ENCODE assay signal across 13 mouse cellular contexts in genomic region chr4:145037631-145038416, GRCm38 (mm10).
DNase-seq lines count a peak whose midpoint lies in the region; ATAC-seq and TF ChIP-seq lines count a peak whose summit lies in the region.
"Had no signal": no experiment of that assay in that cellular context is flagged by ENCODE, and none has a peak within 500 bp of the region (broad histone marks: within the 10 kb centered on the region; RNA-seq: fewer than 3 reads in every experiment).

No protein-coding gene starts in this region.

- 0 out of 2 replicates have a peak overlapping the region, but pooled peaks have one; percentile 32 for H3K27ac ChIP-seq in heart, embryonic 13.5 days (replicated peaks)
- no peak overlapping the region for H3K27ac ChIP-seq in heart, embryonic 12.5 days (ENCODE audit: poor library complexity, severe bottlenecking)
- H3K27ac ChIP-seq in liver, embryonic 13.5 days = peak overlapping the region; percentile 91
- no peak overlapping the region for H3K27ac ChIP-seq in liver, embryonic 11.5 days (ENCODE audit: low read depth, low read length)
- peak overlapping the region; percentile 94 for H3K27ac ChIP-seq in bone marrow macrophage, adult 2 months (ENCODE audit: insufficient read depth, low read depth, low read length)
- peak overlapping the region; percentile 69 for H3K27ac ChIP-seq in liver, postnatal 0 days (ENCODE audit: low read depth)
- no peak overlapping the region for H3K27ac ChIP-seq in midbrain, postnatal 0 days (ENCODE audit: low read depth, low read length)
- no peak overlapping the region for H3K27ac ChIP-seq in midbrain, embryonic 14.5 days (replicated peaks; ENCODE audit: low read depth, low read length)
- H3K27ac ChIP-seq: embryonic facial prominence, embryonic 12.5 days; forebrain, embryonic 15.5 days had no signal

- no peak overlapping the region for H3K4me3 ChIP-seq in heart, embryonic 13.5 days
- no peak overlapping the region for H3K4me3 ChIP-seq in heart, embryonic 12.5 days
- no peak overlapping the region for H3K4me3 ChIP-seq in liver, embryonic 13.5 days (replicated peaks)
- H3K4me3 ChIP-seq in liver, embryonic 11.5 days (ENCODE audit: low read depth, low read length) = no peak overlapping the region
- no peak overlapping the region for H3K4me3 ChIP-seq in bone marrow macrophage, adult 2 months (ENCODE audit: insufficient read depth, low read length)
- no peak overlapping the region for H3K4me3 ChIP-seq in liver, postnatal 0 days (ENCODE audit: low read depth, low read length)
- no peak overlapping the region for H3K4me3 ChIP-seq in midbrain, postnatal 0 days (ENCODE audit: low read depth, low read length)
- no peak overlapping the region for H3K4me3 ChIP-seq in midbrain, embryonic 14.5 days (replicated peaks; ENCODE audit: low read depth, low read length)
- H3K4me3 ChIP-seq: embryonic facial prominence, embryonic 12.5 days; forebrain, embryonic 15.5 days; megakaryocyte, embryonic 14.5 days had no signal

- TF ChIP-seq EP300 in liver, postnatal 0 days (IDR thresholded peaks at IDR 0.05; ENCODE audit: low read depth) = no peak

- TF ChIP-seq POLR2A in bone marrow macrophage, adult 2 months (IDR thresholded peaks at IDR 0.05; ENCODE audit: borderline replicate concordance, low read depth, low read length) = no peak

- no peak for DNase-seq in liver, embryonic 13.5 days
- DNase-seq in liver, embryonic 11.5 days (ENCODE audit: low spot score) = no peak
- no peak for DNase-seq in liver, postnatal 0 days
- no peak for DNase-seq in midbrain, postnatal 0 days (ENCODE audit: low spot score)
- no peak for DNase-seq in midbrain, embryonic 14.5 days
- DNase-seq: cerebellum, adult 9-10 months; heart, postnatal 14 days had no signal

- no peak overlapping the region for H3K9ac ChIP-seq in heart, embryonic 13.5 days
- H3K9ac ChIP-seq in heart, embryonic 12.5 days = no peak overlapping the region
- H3K9ac ChIP-seq in liver, embryonic 13.5 days = no peak overlapping the region
- H3K9ac ChIP-seq in liver, embryonic 11.5 days (ENCODE audit: low read depth, low read length) = no peak overlapping the region
- H3K9ac ChIP-seq in liver, postnatal 0 days (replicated peaks) = no peak overlapping the region
- no peak overlapping the region for H3K9ac ChIP-seq in midbrain, postnatal 0 days (replicated peaks; ENCODE audit: low read length, poor library complexity, severe bottlenecking)
- H3K9ac ChIP-seq in midbrain, embryonic 14.5 days (replicated peaks; ENCODE audit: low read length) = no peak overlapping the region
- H3K9ac ChIP-seq: embryonic facial prominence, embryonic 12.5 days; forebrain, embryonic 15.5 days had no signal

- WGBS in heart, embryonic 13.5 days = 73% methylated on average over 5 of the region's 5 CpGs
- 78% methylated on average over 5 of the region's 5 CpGs for WGBS in heart, embryonic 12.5 days
- 76% methylated on average over 5 of the region's 5 CpGs for WGBS in liver, embryonic 13.5 days (ENCODE audit: insufficient replicate concordance)
- WGBS in liver, embryonic 11.5 days = 82% methylated on average over 5 of the region's 5 CpGs
- 78% methylated on average over 5 of the region's 5 CpGs for WGBS in liver, postnatal 0 days (ENCODE audit: insufficient replicate concordance)
- 89% methylated on average over 5 of the region's 5 CpGs for WGBS in midbrain, postnatal 0 days
- 92% methylated on average over 5 of the region's 5 CpGs for WGBS in midbrain, embryonic 14.5 days

- H3K4me2 ChIP-seq in heart, embryonic 13.5 days = no peak overlapping the region
- H3K4me2 ChIP-seq in heart, embryonic 12.5 days = no peak overlapping the region
- H3K4me2 ChIP-seq in liver, embryonic 13.5 days = no peak overlapping the region
- H3K4me2 ChIP-seq in liver, embryonic 11.5 days = no peak overlapping the region
- H3K4me2 ChIP-seq in liver, postnatal 0 days (ENCODE audit: low read depth, low read length) = no peak overlapping the region
- H3K4me2 ChIP-seq in midbrain, postnatal 0 days (ENCODE audit: low read depth, low read length, poor library complexity, severe bottlenecking) = no peak overlapping the region
- no peak overlapping the region for H3K4me2 ChIP-seq in midbrain, embryonic 14.5 days (ENCODE audit: low read length)
- H3K4me2 ChIP-seq: embryonic facial prominence, embryonic 12.5 days; forebrain, embryonic 15.5 days had no signal

- ATAC-seq in heart, embryonic 13.5 days (ENCODE audit: extremely low read depth, insufficient number of reproducible peaks, low FRiP score, low TSS enrichment) = no peak
- ATAC-seq in heart, embryonic 12.5 days (ENCODE audit: insufficient number of reproducible peaks, low FRiP score) = no peak
- no peak for ATAC-seq in liver, embryonic 13.5 days (ENCODE audit: low read depth)
- no peak for ATAC-seq in liver, embryonic 11.5 days (replicated peaks; ENCODE audit: low FRiP score)
- ATAC-seq in liver, postnatal 0 days = no peak
- no peak for ATAC-seq in midbrain, postnatal 0 days (ENCODE audit: low FRiP score)
- no peak for ATAC-seq in midbrain, embryonic 14.5 days (ENCODE audit: low FRiP score, low TSS enrichment)
- ATAC-seq: forebrain, embryonic 15.5 days had no signal

- peaks cover 84% of the 10 kb centered on the region for H3K4me1 ChIP-seq in heart, embryonic 13.5 days
- peaks cover 72% of the 10 kb centered on the region for H3K4me1 ChIP-seq in heart, embryonic 12.5 days (replicated peaks)
- peaks cover 90% of the 10 kb centered on the region for H3K4me1 ChIP-seq in liver, embryonic 13.5 days (replicated peaks)
- H3K4me1 ChIP-seq in liver, embryonic 11.5 days (replicated peaks; ENCODE audit: control insufficient read depth, insufficient read depth, low read length) = peaks cover 44% of the 10 kb centered on the region
- H3K4me1 ChIP-seq in bone marrow macrophage, adult 2 months (ENCODE audit: control insufficient read depth, insufficient read depth, low read length) = peaks cover 48% of the 10 kb centered on the region
- H3K4me1 ChIP-seq in liver, postnatal 0 days (ENCODE audit: insufficient read depth) = peaks cover 61% of the 10 kb centered on the region
- no peaks in the 10 kb centered on the region for H3K4me1 ChIP-seq in midbrain, postnatal 0 days (ENCODE audit: insufficient read depth, low read length)
- H3K4me1 ChIP-seq in midbrain, embryonic 14.5 days (ENCODE audit: control insufficient read depth, insufficient read depth, low read length) = no peaks in the 10 kb centered on the region
- H3K4me1 ChIP-seq: forebrain, embryonic 15.5 days had no signal

- peaks cover 50% of the 10 kb centered on the region for H3K36me3 ChIP-seq in heart, embryonic 13.5 days
- peaks cover 19% of the 10 kb centered on the region for H3K36me3 ChIP-seq in heart, embryonic 12.5 days
- H3K36me3 ChIP-seq in liver, embryonic 13.5 days = peaks cover 22% of the 10 kb centered on the region
- H3K36me3 ChIP-seq in liver, embryonic 11.5 days (ENCODE audit: control insufficient read depth, insufficient read depth, low read length) = no peaks in the 10 kb centered on the region; the same call in 1 of the 2 replicates
- peaks cover 33% of the 10 kb centered on the region for H3K36me3 ChIP-seq in liver, postnatal 0 days (replicated peaks; ENCODE audit: insufficient read depth, low read length)
- peaks cover 26% of the 10 kb centered on the region for H3K36me3 ChIP-seq in midbrain, postnatal 0 days (ENCODE audit: insufficient read depth, low read length)
- H3K36me3 ChIP-seq in midbrain, embryonic 14.5 days (ENCODE audit: control insufficient read depth, insufficient read depth, low read length) = peaks cover 34% of the 10 kb centered on the region

- H3K9me3 ChIP-seq in heart, embryonic 13.5 days = no peaks in the 10 kb centered on the region
- H3K9me3 ChIP-seq in heart, embryonic 12.5 days (replicated peaks) = no peaks in the 10 kb centered on the region
- no peaks in the 10 kb centered on the region for H3K9me3 ChIP-seq in liver, embryonic 13.5 days (replicated peaks)
- H3K9me3 ChIP-seq in liver, embryonic 11.5 days (ENCODE audit: control insufficient read depth, low read length) = no peaks in the 10 kb centered on the region
- H3K9me3 ChIP-seq in liver, postnatal 0 days (ENCODE audit: low read length) = no peaks in the 10 kb centered on the region
- H3K9me3 ChIP-seq in midbrain, postnatal 0 days (ENCODE audit: low read length) = no peaks in the 10 kb centered on the region
- no peaks in the 10 kb centered on the region for H3K9me3 ChIP-seq in midbrain, embryonic 14.5 days (ENCODE audit: control insufficient read depth, low read length)
- H3K9me3 ChIP-seq: embryonic facial prominence, embryonic 12.5 days; forebrain, embryonic 15.5 days; megakaryocyte, embryonic 14.5 days had no signal

- no peak for TF ChIP-seq CTCF in bone marrow macrophage, adult 2 months (IDR thresholded peaks at IDR 0.05; ENCODE audit: low read depth, low read length)
- no peak for TF ChIP-seq CTCF in liver, postnatal 0 days (IDR thresholded peaks at IDR 0.05; ENCODE audit: low read depth)
- TF ChIP-seq CTCF in midbrain, postnatal 0 days (IDR thresholded peaks at IDR 0.05) = no peak

- H3K27me3 ChIP-seq in heart, embryonic 13.5 days (replicated peaks) = no peaks in the 10 kb centered on the region
- H3K27me3 ChIP-seq in heart, embryonic 12.5 days (replicated peaks) = no peaks in the 10 kb centered on the region
- H3K27me3 ChIP-seq in liver, embryonic 13.5 days = no peaks in the 10 kb centered on the region
- no peaks in the 10 kb centered on the region for H3K27me3 ChIP-seq in liver, embryonic 11.5 days (replicated peaks; ENCODE audit: control insufficient read depth, insufficient read depth, low read length)
- H3K27me3 ChIP-seq in liver, postnatal 0 days (ENCODE audit: insufficient read depth, low read length) = no peaks in the 10 kb centered on the region
- H3K27me3 ChIP-seq in midbrain, postnatal 0 days (ENCODE audit: insufficient read depth, low read length) = no peaks in the 10 kb centered on the region
- H3K27me3 ChIP-seq in midbrain, embryonic 14.5 days (ENCODE audit: control insufficient read depth, insufficient read depth, low read length) = no peaks in the 10 kb centered on the region
- H3K27me3 ChIP-seq: embryonic facial prominence, embryonic 12.5 days; forebrain, embryonic 15.5 days; megakaryocyte, embryonic 14.5 days had no signal

Comparison
In these comparisons a context has a peak if more than half of its experiments do, and no peak if none do; other contexts are left out.
1. H3K27ac ChIP-seq: peak in heart, embryonic 13.5 days (single experiment), liver, embryonic 13.5 days (single experiment), bone marrow macrophage, adult 2 months (single experiment) and liver, postnatal 0 days (single experiment); none in heart, embryonic 12.5 days (single experiment), liver, embryonic 11.5 days (single experiment), midbrain, postnatal 0 days (single experiment) and midbrain, embryonic 14.5 days (single experiment).